Mouse (Mus musculus): ENCODE results near the gene Emx2. TPM values are rescaled to one million over a fixed set of nuclear protein-coding genes. Genes with fewer than 3 reads are reported as not detected.

Gene Emx2
- polyA plus RNA-seq (2012; rRNA removed): not detected in 2 replicates

DNA sequence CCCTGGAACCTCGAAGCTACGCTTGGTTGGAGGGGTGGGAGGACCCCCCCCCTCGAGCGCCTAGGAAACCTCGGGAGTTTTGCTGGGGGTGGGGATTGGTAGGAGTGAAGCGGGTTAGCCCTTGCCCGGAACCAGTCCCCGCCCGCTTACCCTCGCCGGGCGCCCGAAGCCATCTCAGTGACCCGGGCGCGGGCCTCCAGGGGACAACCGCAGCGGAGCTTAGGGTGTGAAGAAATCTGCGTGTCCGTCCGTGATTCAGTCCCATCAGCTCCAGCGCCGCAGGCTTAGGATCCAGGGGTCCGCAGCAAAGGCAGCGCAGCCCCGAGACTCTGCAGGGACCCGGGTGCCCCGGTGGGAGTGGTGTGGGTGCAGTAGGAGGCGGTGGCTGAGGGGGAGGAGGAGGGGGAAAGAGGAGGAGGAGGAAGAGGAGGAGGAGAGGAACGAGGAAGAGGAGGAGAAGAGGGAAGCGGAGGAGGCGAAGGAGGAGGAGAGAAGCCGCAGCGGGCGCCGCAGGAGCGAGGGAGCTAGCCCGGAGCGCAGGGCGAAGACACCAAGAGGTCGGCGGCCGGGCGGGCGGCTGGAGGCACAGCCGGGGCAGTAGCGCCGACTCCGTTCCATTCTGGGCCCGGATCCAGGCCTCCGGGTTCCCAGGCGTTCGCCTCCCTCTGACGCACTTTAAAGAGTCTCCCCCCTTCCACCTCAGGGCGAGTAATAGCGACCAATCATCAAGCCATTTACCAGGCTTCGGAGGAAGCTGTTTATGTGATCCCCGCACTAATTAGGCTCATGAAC lies at the start of gene Emx2:
Gene Emx2, plus strand, starts transcription at position 422 of the 792 bp plus-strand sequence.

Other genes with a start within 250 kb of the Emx2 start
- gene Kcnk18, start 239.2 kb upstream of the Emx2 start, polyA plus RNA-seq (2012; rRNA removed): not detected in 2 replicates
- gene Slc18a2, start 197.5 kb upstream of the Emx2 start, polyA plus RNA-seq (2012; rRNA removed): 0.88 and 0.97 TPM in 2 replicates
- 92.8 and 219 TPM in 2 replicates for gene Rps12-ps3, start 136.1 kb upstream of the Emx2 start, polyA plus RNA-seq (2012; rRNA removed)
- gene Pdzd8, start 112.6 kb upstream of the Emx2 start, polyA plus RNA-seq (2012; rRNA removed): 3.9 and 4.6 TPM in 2 replicates

Measured in liver, embryonic 18 days (tissue).